Mouse (Mus musculus) intestine, postnatal 0 days (tissue): Measurements from ENCODE around the gene Olfr918. TPM values are rescaled to one million over a fixed set of nuclear protein-coding genes. Genes with fewer than 3 reads are reported as not detected.

Experiments
- ATAC-seq: fragments of 200-750 bp; cut with Nextera tagmentation; 2 replicates; pipeline ENCODE4 v1.8.0; 2017; ENCODE audit warnings: mild to moderate bottlenecking, moderate TSS enrichment, moderate library complexity
- H3K27ac ChIP-seq: fragments of 300-500 bp; sonication (generic); 2 replicates; pipeline ENCODE4 v1.5.1; 2014; ENCODE audit warnings: mild to moderate bottlenecking, low read depth, low read length, moderate library complexity
- H3K27me3 ChIP-seq: fragments of 300-500 bp; sonication (generic); replicated peaks from 2 replicates; pipeline ENCODE4 v1.6.1; 2014; ENCODE audit warnings: low read length, mixed read lengths; ENCODE audit not compliant: control insufficient read depth, insufficient read depth
- H3K36me3 ChIP-seq: fragments of 300-500 bp; sonication (generic); 2 replicates; pipeline ENCODE4 v1.6.1; 2014; ENCODE audit warnings: mild to moderate bottlenecking, moderate library complexity; ENCODE audit not compliant: control insufficient read depth, insufficient read depth
- H3K4me1 ChIP-seq: fragments of 300-500 bp; sonication (generic); replicated peaks from 2 replicates; pipeline ENCODE4 v1.6.1; 2014; ENCODE audit warnings: antibody characterized with exemption, low read length, mixed read lengths; ENCODE audit not compliant: control insufficient read depth, insufficient read depth
- H3K4me2 ChIP-seq: fragments of 300-500 bp; sonication (generic); replicated peaks from 2 replicates; pipeline ENCODE4 v1.6.1; 2014; ENCODE audit warnings: low read depth, mild to moderate bottlenecking, moderate library complexity
- H3K4me3 ChIP-seq: fragments of 300-500 bp; sonication (generic); 2 replicates; pipeline ENCODE4 v1.5.1; 2014; ENCODE audit warnings: low read depth, low read length
- H3K9ac ChIP-seq: fragments of 300-500 bp; sonication (generic); 2 replicates; pipeline ENCODE4 v1.6.1; 2014; ENCODE audit warnings: mild to moderate bottlenecking, low read depth, low read length
- H3K9me3 ChIP-seq: fragments of 300-500 bp; sonication (generic); 2 replicates; pipeline ENCODE4 v1.6.1; 2016; ENCODE audit warnings: mixed run types; ENCODE audit not compliant: control insufficient read depth
- CTCF ChIP-seq: sonication (generic); IDR thresholded peaks from 2 replicates; pipeline ENCODE4 v1.5.1; 2016; ENCODE audit warnings: low read depth, mild to moderate bottlenecking, control low read depth, antibody characterized with exemption, moderate library complexity
- WGBS: fragments of 180-500 bp; shearing (Covaris S2); extraction: QIAGEN DNeasy Blood & Tissue Kit; methylation state at CpG from one replicate; pipeline ENCODE4 v1.1.7; 2014; 5-methylcytosine and 5-hydroxymethylcytosine counted together
- polyA plus RNA-seq: library from polyadenylated mRNA; unstranded; fragments of >200 nt; fragmentation: Nextera tagmentation; extraction: Ambion mirVana; gene quantifications from 2 replicates; pipeline ENCODE4 v1.2.1, GENCODE M21; 2015

Olfr918 gene
- polyA plus RNA-seq = not detected in 2 replicates

DNA sequence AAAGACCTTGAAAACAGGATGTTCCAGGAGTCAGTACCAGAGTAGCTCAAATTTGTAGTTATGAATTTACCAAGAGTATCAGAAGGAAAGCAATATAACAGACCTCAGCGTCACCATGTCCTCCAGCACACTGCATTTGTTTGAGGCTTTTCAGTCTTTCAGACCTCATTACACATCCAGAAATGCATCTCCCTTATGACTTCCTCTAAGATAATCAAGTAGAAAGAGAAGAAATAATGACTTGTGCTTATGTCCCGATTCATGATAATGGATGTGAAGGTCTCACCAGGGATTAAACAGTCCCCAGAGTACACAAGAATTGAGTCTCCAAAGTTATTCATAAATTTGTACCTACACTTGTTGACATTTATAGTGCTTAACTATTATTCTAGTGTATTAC, at the start of gene Olfr918:
TSS of gene Olfr918 (minus strand) at position 101 of the 400 bp plus-strand sequence.
- Histone ChIP-seq H3K4me1 (no peaks in the 10 kb centered on the region), H3K9me3 (no peaks in the 10 kb centered on the region), H3K27me3 (no peaks in the 10 kb centered on the region), H3K4me3 (no peak within 1 kb of the TSS), H3K36me3 (no peaks in the 10 kb centered on the region), H3K9ac (no peak within 1 kb of the TSS), H3K4me2 (no peak within 1 kb of the TSS), H3K27ac (no peak within 1 kb of the TSS)
- 84% methylated on average over 2 of the region's 2 CpGs for WGBS
- no peak for TF ChIP-seq CTCF
- ATAC-seq = no peak

DNA sequence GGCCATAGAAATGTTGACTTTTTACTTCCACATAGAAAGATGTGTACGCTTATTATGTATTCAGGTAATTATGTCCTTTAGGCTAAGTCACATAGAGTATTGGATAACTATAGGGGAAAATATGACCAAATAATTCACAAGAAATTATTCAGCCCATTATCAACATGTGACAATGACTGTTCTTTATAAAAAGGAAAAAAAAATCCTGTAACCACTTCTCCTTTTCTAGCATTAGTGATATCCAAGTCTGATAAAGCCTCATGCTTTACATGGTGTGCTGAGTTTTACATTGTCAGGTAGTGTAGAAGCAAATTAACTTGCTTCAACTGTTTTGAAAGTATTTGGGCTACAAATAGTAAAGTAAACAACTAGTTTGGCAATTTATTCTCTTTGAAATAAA, 49.6 kb upstream of the Olfr918 start:
- no peak for ATAC-seq
- H3K4me3 ChIP-seq = no peak overlapping the region

DNA sequence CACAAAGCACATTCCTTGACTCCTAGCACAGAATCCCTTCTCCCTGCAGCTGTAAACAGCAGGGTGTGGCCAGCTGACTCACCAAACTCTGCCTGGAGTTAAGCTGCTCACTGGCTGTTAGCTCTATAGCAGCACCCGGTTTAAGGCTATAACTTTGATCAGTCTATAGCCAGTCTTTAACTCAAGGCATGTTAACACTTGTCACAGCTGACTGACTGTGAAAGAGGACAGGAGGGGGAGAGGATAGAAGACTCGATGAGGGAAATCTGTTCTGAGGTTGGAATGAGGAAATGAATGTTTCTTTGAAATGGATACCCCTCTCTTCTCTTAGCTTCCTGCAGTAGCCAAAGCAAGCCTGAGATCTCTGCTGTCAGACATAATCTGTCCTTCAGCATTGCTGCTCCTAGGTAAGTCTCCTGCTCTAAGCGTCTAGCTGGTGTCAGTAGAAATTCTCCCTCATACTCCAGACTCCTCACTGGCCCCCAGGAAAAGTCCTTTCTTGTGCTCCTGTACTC, 44.6 kb upstream of the Olfr918 start:
- H3K4me1 ChIP-seq = 0 out of 2 replicates have a peak, but pooled peaks cover 2% of the 10 kb centered on the region
- TF ChIP-seq CTCF = no peak
- peak overlapping the region; percentile 72 for H3K4me2 ChIP-seq
- peak overlapping the region; percentile 67 for H3K4me3 ChIP-seq
- no peaks in the 10 kb centered on the region for H3K27me3 ChIP-seq
- peak overlapping the region; percentile 53; the same call in 1 of the 2 replicates for H3K9ac ChIP-seq
- H3K36me3 ChIP-seq = peaks cover 4% of the 10 kb centered on the region
- no peaks in the 10 kb centered on the region for H3K9me3 ChIP-seq
- ATAC-seq = peak; percentile 84
- 0 out of 2 replicates have a peak overlapping the region, but pooled peaks have one; percentile 80 for H3K27ac ChIP-seq
- 6% methylated on average over 3 of the region's 3 CpGs for WGBS

More for the DNA sequence above, 49.6 kb upstream of the Olfr918 start:
- Histone ChIP-seq H3K27me3 (no peaks in the 10 kb centered on the region), H3K9me3 (no peaks in the 10 kb centered on the region), H3K9ac (no peak overlapping the region), H3K4me1 (0 out of 2 replicates have a peak, but pooled peaks cover 2% of the 10 kb centered on the region), H3K4me2 (no peak overlapping the region), H3K36me3 (peaks cover 26% of the 10 kb centered on the region), H3K27ac (no peak overlapping the region)
- WGBS = 93% methylated on average over 1 of the region's 1 CpGs
- no peak for TF ChIP-seq CTCF

DNA sequence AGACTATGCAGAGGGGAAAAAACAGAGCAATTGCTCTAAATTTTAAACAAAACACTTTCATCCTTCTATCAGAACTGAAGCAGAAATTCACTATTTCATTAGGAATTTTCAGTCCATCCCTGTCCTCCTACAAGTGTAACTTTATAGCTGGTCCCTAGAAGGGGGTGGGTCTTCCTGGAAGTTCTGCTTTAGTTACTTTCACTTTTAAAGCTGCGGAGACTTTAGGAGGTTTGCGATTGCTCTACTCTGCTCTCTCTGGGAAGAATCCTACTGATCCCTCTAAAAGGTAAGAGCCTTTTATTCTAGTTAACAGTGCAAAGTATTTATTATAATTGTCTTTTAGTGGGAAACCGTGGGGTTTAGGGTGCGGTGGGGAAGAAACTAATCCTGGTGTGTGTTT, 43.7 kb upstream of the Olfr918 start, which contains the start of gene Vwa5a:
TSS of gene Vwa5a (plus strand) at position 167 of the 400 bp plus-strand sequence.
- under 1% methylated on average over 4 of the region's 4 CpGs for WGBS
- Histone ChIP-seq H3K4me2 (peak within 1 kb of the TSS; percentile 72), H3K27me3 (no peaks in the 10 kb centered on the region), H3K4me1 (0 out of 2 replicates have a peak, but pooled peaks cover 2% of the 10 kb centered on the region), H3K36me3 (peaks cover 4% of the 10 kb centered on the region), H3K9ac (peak within 1 kb of the TSS; percentile 53; the same call in 1 of the 2 replicates), H3K27ac (peak within 1 kb of the TSS; percentile 80), H3K4me3 (peak within 1 kb of the TSS; percentile 67), H3K9me3 (no peaks in the 10 kb centered on the region)
- TF ChIP-seq CTCF = no peak
- peak; percentile 75 for ATAC-seq

DNA sequence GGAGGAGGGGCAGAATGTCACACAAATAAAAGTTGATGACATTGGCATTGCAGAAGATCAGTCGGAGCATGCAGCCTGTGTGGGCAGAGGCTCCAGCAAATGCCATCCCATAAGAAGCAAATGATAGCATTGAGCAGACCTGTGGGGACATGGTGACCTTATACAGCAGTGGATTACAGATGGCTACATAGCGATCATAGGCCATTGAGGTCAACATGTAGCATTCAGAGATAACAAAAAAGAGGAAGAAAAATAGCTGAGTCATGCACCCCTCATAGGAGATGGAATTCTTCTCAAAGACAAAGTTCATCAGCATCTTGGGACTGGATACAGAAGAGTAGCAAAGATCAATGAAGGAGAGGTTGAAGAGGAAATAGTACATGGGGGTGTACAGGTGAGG, 1.5 kb downstream of the Olfr918 start:
- no peak overlapping the region for H3K9ac ChIP-seq
- H3K4me2 ChIP-seq = no peak overlapping the region
- H3K36me3 ChIP-seq = no peaks in the 10 kb centered on the region
- WGBS = 73% methylated on average over 2 of the region's 2 CpGs
- no peak overlapping the region for H3K27ac ChIP-seq
- no peak for ATAC-seq
- no peaks in the 10 kb centered on the region for H3K27me3 ChIP-seq
- H3K4me1 ChIP-seq = no peaks in the 10 kb centered on the region
- no peaks in the 10 kb centered on the region for H3K9me3 ChIP-seq
- no peak for TF ChIP-seq CTCF
- no peak overlapping the region for H3K4me3 ChIP-seq

DNA sequence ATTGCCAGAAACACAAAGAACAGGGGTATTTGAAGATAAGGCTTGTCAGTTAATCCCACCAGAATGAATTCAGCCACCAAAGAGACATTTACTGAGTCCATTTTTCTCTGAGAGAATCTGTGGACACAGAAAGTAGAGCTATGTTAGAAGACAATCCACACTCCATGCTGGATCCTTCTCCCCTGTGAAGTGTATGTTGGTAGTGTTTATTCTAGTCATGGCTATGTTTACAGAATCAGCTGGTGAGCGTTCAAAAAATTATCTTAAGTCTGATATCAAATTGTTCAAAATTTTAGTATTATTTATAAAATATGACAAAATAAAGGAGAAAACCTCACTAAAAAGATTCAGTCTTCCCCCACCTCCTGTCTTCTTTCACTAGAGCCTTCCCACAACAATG, 8.7 kb downstream of the Olfr918 start, which contains the start of gene Olfr917:
TSS of gene Olfr917 (minus strand) at position 101 of the 400 bp plus-strand sequence.
- Histone ChIP-seq H3K4me2 (no peak within 1 kb of the TSS), H3K4me1 (no peaks in the 10 kb centered on the region), H3K4me3 (no peak within 1 kb of the TSS), H3K36me3 (no peaks in the 10 kb centered on the region), H3K9ac (no peak within 1 kb of the TSS), H3K9me3 (no peaks in the 10 kb centered on the region), H3K27me3 (no peaks in the 10 kb centered on the region), H3K27ac (no peak within 1 kb of the TSS)
- no peak for TF ChIP-seq CTCF
- 52% methylated on average over 1 of the region's 1 CpGs for WGBS
- ATAC-seq = no peak
